20 mouse cellular contexts compared by ENCODE assay signal in the genomic region with DNA sequence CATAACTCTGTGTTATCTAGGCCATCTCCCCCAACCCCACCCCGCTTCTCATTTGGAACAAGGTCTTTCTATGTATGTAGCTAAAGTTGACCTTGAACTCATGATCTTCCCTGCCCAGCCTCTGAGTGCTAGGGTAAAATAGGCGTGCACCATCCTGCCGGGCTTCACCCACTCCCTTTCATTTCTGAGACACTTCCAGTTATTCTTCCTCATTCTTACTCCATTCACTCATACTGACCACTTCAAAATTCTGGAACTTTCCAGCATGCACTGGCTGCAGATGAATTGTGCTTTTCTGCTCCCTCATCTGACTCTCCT. TPM values are rescaled to one million over a fixed set of nuclear protein-coding genes. Genes with fewer than 3 reads are reported as not detected.
"Had no signal": no experiment of that assay in that cellular context is flagged by ENCODE, and none has a peak within 500 bp of the region (broad histone marks: within the 10 kb centered on the region; RNA-seq: fewer than 3 reads in every experiment).

No protein-coding gene starts in this region.

- H3K4me2 ChIP-seq: heart, embryonic 12.5 days; hindbrain, embryonic 13.5 days; hindbrain, embryonic 15.5 days; intestine, embryonic 15.5 days; limb, embryonic 12.5 days had no signal

- DNase-seq: kidney, adult 18-20 months; kidney, adult 8-10 months; liver had no signal

- H3K27me3 ChIP-seq: heart, embryonic 12.5 days; hindbrain, embryonic 15.5 days; intestine, embryonic 15.5 days had no signal

- ATAC-seq: forebrain, embryonic 16.5 days; intestine, embryonic 15.5 days; intestine, postnatal 0 days had no signal

- H3K4me3 ChIP-seq: gastrocnemius, adult 2 months; heart, embryonic 10.5 days; heart, embryonic 12.5 days; hindbrain, embryonic 13.5 days; hindbrain, embryonic 15.5 days; intestine, embryonic 15.5 days; layer of hippocampus, adult 2 months; left cerebral cortex, adult 2 months; limb, embryonic 10.5 days; limb, embryonic 12.5 days had no signal

- H3K36me3 ChIP-seq: heart, embryonic 10.5 days; heart, embryonic 12.5 days; hindbrain, embryonic 13.5 days; hindbrain, embryonic 15.5 days; intestine, embryonic 15.5 days; limb, embryonic 10.5 days; limb, embryonic 12.5 days had no signal

RNA-seq across cellular contexts. Expression of gene Mgarp, which starts 9.4 kb away (rescaled TPM):
- total RNA-seq: gastrocnemius, adult 2 months; gastrocnemius, postnatal 25 days; hematopoietic stem cell, adult 5-6 weeks; layer of hippocampus, adult 2 months; layer of hippocampus, postnatal 10 days; left cerebral cortex, adult 2 months; left cerebral cortex, postnatal 14 days; left cerebral cortex, postnatal 36 days had no signal
